Mouse (Mus musculus) limb, embryonic 10.5 days (tissue): ENCODE data around the gene Nxn. TPM values are rescaled to one million over a fixed set of nuclear protein-coding genes. Genes with fewer than 3 reads are reported as not detected.
A peak's percentile ranks its signal among the peaks of the same experiment; 100 is the strongest.

Experiments
- DNase-seq: peaks from one replicate; pipeline ENCODE4 v3.0.0-alpha.2; 2017; ENCODE audit warnings: low spot score
- H3K27ac ChIP-seq: fragments of 300-500 bp; sonication (generic); 2 replicates; pipeline ENCODE4 v1.5.1; 2016; ENCODE audit warnings: mild to moderate bottlenecking
- H3K27me3 ChIP-seq: fragments of 300-500 bp; sonication (generic); 2 replicates; pipeline ENCODE4 v1.6.1; 2016; ENCODE audit warnings: low read depth, mild to moderate bottlenecking; ENCODE audit not compliant: poor library complexity, severe bottlenecking
- H3K36me3 ChIP-seq: fragments of 300-500 bp; sonication (generic); 2 replicates; pipeline ENCODE4 v1.6.1; 2016; ENCODE audit warnings: mild to moderate bottlenecking, moderate library complexity
- H3K4me1 ChIP-seq: fragments of 300-500 bp; sonication (generic); 2 replicates; pipeline ENCODE4 v1.6.1; 2016
- H3K4me3 ChIP-seq: fragments of 300-500 bp; sonication (generic); 2 replicates; pipeline ENCODE4 v1.5.1; 2016; ENCODE audit warnings: mild to moderate bottlenecking, moderate library complexity
- H3K9me3 ChIP-seq: fragments of 300-500 bp; sonication (generic); replicated peaks from 2 replicates; pipeline ENCODE4 v1.6.1; 2016; ENCODE audit warnings: mild to moderate bottlenecking
- WGBS: fragments of 180-500 bp; shearing (Covaris S2); methylation state at CpG from one replicate; pipeline ENCODE4 v1.1.7; 2016; 5-methylcytosine and 5-hydroxymethylcytosine counted together
- polyA plus RNA-seq: library from polyadenylated mRNA; unstranded; fragments of >200 nt; fragmentation: Nextera tagmentation; extraction: Ambion mirVana; gene quantifications from 2 replicates; pipeline ENCODE4 v1.2.1, GENCODE M21; 2016

Nxn gene
- polyA plus RNA-seq, 1 experiment from 2014 or later = 53.3 TPM

DNA sequence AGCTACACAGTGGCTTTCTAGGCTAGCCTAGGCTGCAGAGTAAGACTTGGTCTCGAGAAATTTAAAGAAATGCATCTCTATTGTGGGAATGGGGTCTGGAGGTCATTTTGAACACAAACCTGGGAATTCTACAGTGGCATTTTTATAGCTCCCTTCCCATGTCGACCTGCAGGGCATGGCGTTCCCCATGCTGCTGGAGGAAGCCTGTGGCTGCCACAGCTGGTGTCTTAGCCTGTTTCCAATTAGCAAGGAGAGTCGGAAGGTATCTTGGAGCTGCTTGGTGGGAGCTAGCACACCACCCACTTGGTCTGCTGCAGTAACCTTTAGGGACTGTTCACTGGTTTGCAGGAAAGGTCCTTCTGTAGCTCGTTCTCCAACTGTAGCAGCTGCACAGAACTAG is 142.8 kb downstream of the Nxn start:
- Histone ChIP-seq H3K27ac (peak overlapping the region; percentile 73), H3K27me3 (no peaks in the 10 kb centered on the region), H3K4me1 (peaks cover 69% of the 10 kb centered on the region), H3K36me3 (peaks cover 45% of the 10 kb centered on the region), H3K4me3 (peak overlapping the region; percentile 5; the same call in 1 of the 2 replicates), H3K9me3 (no peaks in the 10 kb centered on the region)
- 6% methylated on average over 5 of the region's 5 CpGs for WGBS
- DNase-seq = peak; percentile 84

DNA sequence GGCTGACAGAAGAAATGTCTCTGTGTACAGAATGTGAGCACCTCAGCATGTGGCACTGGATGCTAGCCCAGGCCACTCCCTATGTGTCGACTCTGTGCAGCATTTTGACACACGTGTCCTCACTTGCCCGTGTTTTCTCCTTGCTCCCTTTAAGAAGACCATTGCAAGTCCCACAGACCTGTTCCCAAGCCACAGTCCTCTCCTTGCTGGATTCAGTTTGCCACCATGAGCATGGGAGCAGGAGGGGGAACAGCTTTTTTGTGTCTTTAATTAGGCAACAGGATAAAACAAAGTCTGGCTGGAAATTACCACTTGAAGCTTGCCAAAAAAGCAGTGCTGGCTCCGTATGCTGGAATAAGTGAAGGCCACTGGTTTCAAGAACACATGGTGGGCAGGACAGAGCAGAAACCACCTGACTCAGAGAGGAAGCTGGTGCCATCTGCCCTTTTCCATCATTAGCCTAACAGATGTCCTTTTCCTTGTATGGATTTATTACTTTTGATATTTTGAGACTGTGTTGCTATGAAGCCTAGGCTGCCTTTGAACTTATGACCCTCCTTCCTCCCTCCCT is 143.4 kb downstream of the Nxn start:
- Histone ChIP-seq H3K4me3 (0 out of 2 replicates have a peak overlapping the region, but pooled peaks have one; percentile 5), H3K27ac (peak overlapping the region; percentile 73), H3K9me3 (no peaks in the 10 kb centered on the region), H3K27me3 (no peaks in the 10 kb centered on the region), H3K36me3 (peaks cover 45% of the 10 kb centered on the region), H3K4me1 (peaks cover 63% of the 10 kb centered on the region)
- 54% methylated on average over 4 of the region's 4 CpGs for WGBS
- DNase-seq = no peak

DNA sequence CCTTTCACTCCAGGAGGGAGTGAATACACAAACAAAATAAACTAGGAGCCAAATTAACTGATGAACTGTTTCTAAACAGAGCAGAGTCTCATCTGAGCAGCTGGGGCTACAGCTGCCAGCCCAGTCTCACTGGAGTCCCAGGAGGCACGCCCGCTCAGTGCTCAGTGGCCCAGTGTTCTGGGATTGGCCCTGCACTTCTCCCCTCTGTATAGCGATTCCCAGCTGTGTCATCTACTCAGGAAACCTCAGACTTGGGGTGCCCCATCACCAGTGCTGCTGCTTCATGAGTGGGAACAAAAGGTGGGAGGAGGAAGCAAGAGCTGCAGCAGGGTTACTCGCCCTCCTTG is 145.0 kb downstream of the Nxn start:
- peaks cover 60% of the 10 kb centered on the region for H3K4me1 ChIP-seq
- H3K36me3 ChIP-seq = peaks cover 47% of the 10 kb centered on the region
- peak overlapping the region; percentile 37 for H3K27ac ChIP-seq
- no peak for DNase-seq
- H3K27me3 ChIP-seq = no peaks in the 10 kb centered on the region
- no peaks in the 10 kb centered on the region for H3K9me3 ChIP-seq
- H3K4me3 ChIP-seq = no peak overlapping the region
- 88% methylated on average over 4 of the region's 4 CpGs for WGBS

DNA sequence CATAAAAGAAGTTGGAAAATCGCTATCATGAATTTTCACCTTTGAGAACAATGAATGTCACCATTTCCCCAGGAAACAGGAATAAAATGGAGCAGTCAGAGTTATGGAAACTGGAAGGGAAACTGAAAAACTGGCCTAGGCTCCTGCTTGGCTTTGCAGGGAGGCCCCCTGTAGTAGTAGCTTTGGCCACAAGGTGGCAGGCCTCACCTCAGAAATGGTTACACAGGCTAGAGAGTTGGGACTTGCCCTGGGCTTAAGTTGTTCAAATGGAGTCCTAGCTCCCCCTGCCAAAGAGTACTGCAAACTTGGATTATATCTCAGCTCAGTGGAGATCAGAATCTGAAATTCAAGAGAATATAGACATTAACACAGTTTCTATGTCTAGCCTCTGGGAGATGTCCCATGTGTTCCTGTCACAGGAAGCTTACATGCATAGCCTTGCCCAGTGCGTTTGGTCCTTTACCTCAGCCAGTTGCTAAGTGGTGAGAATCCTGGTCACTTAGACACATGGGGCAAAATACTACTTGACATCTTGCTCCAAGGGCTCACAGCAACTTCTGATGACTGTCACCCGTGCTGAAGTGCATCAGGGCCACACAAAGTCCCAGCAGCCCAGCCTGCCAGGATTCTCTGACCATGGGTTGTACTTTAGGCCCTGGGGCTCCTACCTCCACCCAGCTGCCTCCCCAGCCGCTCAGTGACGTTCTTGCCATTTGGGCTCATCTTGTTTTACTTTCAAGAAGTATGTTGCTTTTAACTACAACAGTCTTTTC is 145.6 kb downstream of the Nxn start:
- peak; percentile 91 for DNase-seq
- no peaks in the 10 kb centered on the region for H3K9me3 ChIP-seq
- peak overlapping the region; percentile 37; the same call in 1 of the 2 replicates for H3K27ac ChIP-seq
- 47% methylated on average over 5 of the region's 5 CpGs for WGBS
- no peak overlapping the region for H3K4me3 ChIP-seq
- no peaks in the 10 kb centered on the region for H3K27me3 ChIP-seq
- H3K4me1 ChIP-seq = peaks cover 54% of the 10 kb centered on the region
- H3K36me3 ChIP-seq = peaks cover 47% of the 10 kb centered on the region

GRCm38 (mm10) chr11:76252036-76252435 is 146.9 kb downstream of the Nxn start:
- Histone ChIP-seq H3K4me1 (peaks cover 41% of the 10 kb centered on the region), H3K36me3 (peaks cover 45% of the 10 kb centered on the region), H3K9me3 (no peaks in the 10 kb centered on the region), H3K27me3 (no peaks in the 10 kb centered on the region), H3K27ac (no peak overlapping the region), H3K4me3 (no peak overlapping the region)
- WGBS = 59% methylated on average over 3 of the region's 3 CpGs
- no peak for DNase-seq

- H3K4me3 ChIP-seq = no peak overlapping the region
- peaks cover 18% of the 10 kb centered on the region for H3K4me1 ChIP-seq
- no peaks in the 10 kb centered on the region for H3K27me3 ChIP-seq
- H3K9me3 ChIP-seq = no peaks in the 10 kb centered on the region
- no peak for DNase-seq
- WGBS = 62% methylated on average over 2 of the region's 2 CpGs
- H3K36me3 ChIP-seq = peaks cover 42% of the 10 kb centered on the region
- H3K27ac ChIP-seq = no peak overlapping the region
Measured at GRCm38 (mm10) chr11:76247239-76247638, 151.7 kb downstream of the Nxn start.

DNA sequence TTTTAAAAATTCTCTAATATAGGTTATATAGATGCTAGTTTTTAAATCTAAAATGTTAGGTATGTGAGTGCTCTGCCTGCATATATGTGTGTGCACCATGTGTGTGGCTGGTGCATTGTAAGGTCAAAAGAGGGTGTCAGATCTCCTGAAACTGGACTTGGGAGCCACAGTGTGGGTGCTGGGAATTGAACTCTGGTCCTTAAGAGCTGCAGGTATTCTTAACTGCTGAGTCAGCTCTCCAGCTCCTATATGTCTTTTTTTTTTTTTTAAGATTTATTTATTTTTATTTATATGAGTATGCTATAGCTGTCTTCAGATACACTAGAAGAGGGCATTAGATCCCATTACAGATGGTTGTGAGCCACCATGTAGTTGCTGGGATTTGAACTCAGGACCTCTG is 152.5 kb downstream of the Nxn start:
- DNase-seq = no peak
- no peak overlapping the region for H3K4me3 ChIP-seq
- peaks cover 18% of the 10 kb centered on the region for H3K4me1 ChIP-seq
- no peaks in the 10 kb centered on the region for H3K9me3 ChIP-seq
- no peaks in the 10 kb centered on the region for H3K27me3 ChIP-seq
- no peak overlapping the region for H3K27ac ChIP-seq
- H3K36me3 ChIP-seq = peaks cover 42% of the 10 kb centered on the region

GRCm38 (mm10) chr11:76243811-76244546 is 155.0 kb downstream of the Nxn start:
- 2% methylated on average over 34 of the region's 34 CpGs for WGBS
- Histone ChIP-seq H3K27ac (peak overlapping the region; percentile 91), H3K4me3 (peak overlapping the region; percentile 95), H3K27me3 (no peaks in the 10 kb centered on the region), H3K36me3 (peaks cover 39% of the 10 kb centered on the region), H3K9me3 (no peaks in the 10 kb centered on the region), H3K4me1 (peaks cover 18% of the 10 kb centered on the region)
- no peak for DNase-seq

- Histone ChIP-seq H3K27ac (peak within 1 kb of the TSS; percentile 91), H3K4me1 (peaks cover 18% of the 10 kb centered on the region), H3K27me3 (no peaks in the 10 kb centered on the region), H3K36me3 (peaks cover 40% of the 10 kb centered on the region), H3K9me3 (no peaks in the 10 kb centered on the region), H3K4me3 (peak within 1 kb of the TSS; percentile 95)
- DNase-seq = peak; percentile 98
- under 1% methylated on average over 61 of the region's 61 CpGs for WGBS
Measured at GRCm38 (mm10) chr11:76242901-76243810, 155.8 kb downstream of the Nxn start, which contains the start of the genes Mrm3 and Glod4. TSS of gene Mrm3 (plus strand) at chr11:76243715. TSS of gene Glod4 (minus strand) at chr11:76243725.

GRCm38 (mm10) chr11:76239750-76240149 is 159.2 kb downstream of the Nxn start:
- peaks cover 55% of the 10 kb centered on the region for H3K36me3 ChIP-seq
- no peak overlapping the region for H3K4me3 ChIP-seq
- no peaks in the 10 kb centered on the region for H3K27me3 ChIP-seq
- 95% methylated on average over 2 of the region's 2 CpGs for WGBS
- peaks cover 16% of the 10 kb centered on the region for H3K4me1 ChIP-seq
- DNase-seq = no peak
- H3K27ac ChIP-seq = no peak overlapping the region
- no peaks in the 10 kb centered on the region for H3K9me3 ChIP-seq

- Histone ChIP-seq H3K27me3 (no peaks in the 10 kb centered on the region), H3K9me3 (no peaks in the 10 kb centered on the region), H3K4me3 (no peak overlapping the region), H3K27ac (no peak overlapping the region), H3K4me1 (no peaks in the 10 kb centered on the region), H3K36me3 (peaks cover 89% of the 10 kb centered on the region)
- 95% methylated on average over 3 of the region's 3 CpGs for WGBS
- DNase-seq = no peak
Measured at GRCm38 (mm10) chr11:76236136-76236535, 162.8 kb downstream of the Nxn start.

GRCm38 (mm10) chr11:76225051-76225450 is 173.9 kb downstream of the Nxn start:
- no peaks in the 10 kb centered on the region for H3K9me3 ChIP-seq
- H3K36me3 ChIP-seq = peaks cover 75% of the 10 kb centered on the region

More at GRCm38 (mm10) chr11:76225051-76225450, 173.9 kb downstream of the Nxn start:
- no peak overlapping the region for H3K27ac ChIP-seq
- no peak for DNase-seq
- H3K27me3 ChIP-seq = no peaks in the 10 kb centered on the region
- H3K4me3 ChIP-seq = no peak overlapping the region
- H3K4me1 ChIP-seq = no peaks in the 10 kb centered on the region
